Mouse (Mus musculus) bone marrow macrophage, adult 2 months (primary cell): Measurements from ENCODE around the gene Olfr684.

Experiments
- CTCF ChIP-seq: IDR thresholded peaks from 2 replicates; pipeline ENCODE4 v1.5.1; 2012; ENCODE audit warnings: low read depth, mild to moderate bottlenecking, low read length, moderate library complexity
- POLR2A ChIP-seq: IDR thresholded peaks from 2 replicates; pipeline ENCODE4 v1.6.1; 2012; ENCODE audit warnings: mild to moderate bottlenecking, low read depth, low read length, borderline replicate concordance

GRCm38 (mm10) chr7:105207385-105207784 lies 43.9 kb upstream of the Olfr684 start, which contains the start of gene Olfr686:
- no peak for TF ChIP-seq CTCF
- TF ChIP-seq POLR2A, result no peak
